Mouse (Mus musculus) liver, embryonic 16.5 days (tissue): ENCODE results near the gene Skiv2l. TPM values are rescaled to one million over a fixed set of nuclear protein-coding genes. Genes with fewer than 3 reads are reported as not detected.
A peak's percentile ranks its signal among the peaks of the same experiment; 100 is the strongest.
"Not testable (repeated sequence)": the region's sequence is repeated elsewhere in the genome, so short reads cannot be mapped to it uniquely, and the experiment has no call there.

Experiments used
- ATAC-seq: fragments of 200-750 bp; cut with Nextera tagmentation; 2 replicates; pipeline ENCODE4 v1.8.0; 2017; ENCODE audit warnings: low read depth, mild to moderate bottlenecking, moderate number of reproducible peaks, moderate library complexity
- H3K27ac ChIP-seq: fragments of 300-500 bp; sonication (generic); 2 replicates; pipeline ENCODE4 v1.5.1; 2014; ENCODE audit warnings: mild to moderate bottlenecking, low read length
- H3K27me3 ChIP-seq: fragments of 300-500 bp; sonication (generic); 2 replicates; pipeline ENCODE4 v1.6.1; 2014; ENCODE audit warnings: low read depth, low read length, mixed read lengths; ENCODE audit not compliant: control insufficient read depth, insufficient read depth
- H3K36me3 ChIP-seq: fragments of 300-500 bp; sonication (generic); 2 replicates; pipeline ENCODE4 v1.6.1; 2014; ENCODE audit warnings: mild to moderate bottlenecking; ENCODE audit not compliant: control insufficient read depth, insufficient read depth
- H3K4me1 ChIP-seq: fragments of 300-500 bp; sonication (generic); 2 replicates; pipeline ENCODE4 v1.6.1; 2014; ENCODE audit warnings: low read depth, low read length, mixed read lengths; ENCODE audit not compliant: control insufficient read depth
- H3K4me2 ChIP-seq: fragments of 300-500 bp; sonication (generic); 2 replicates; pipeline ENCODE4 v1.6.1; 2014; ENCODE audit warnings: low read depth, low read length, mixed read lengths
- H3K4me3 ChIP-seq: fragments of 300-500 bp; sonication (generic); 2 replicates; pipeline ENCODE4 v1.5.1; 2014; ENCODE audit warnings: low read depth, mild to moderate bottlenecking, low read length
- H3K9ac ChIP-seq: fragments of 300-500 bp; sonication (generic); 2 replicates; pipeline ENCODE4 v1.6.1; 2014; ENCODE audit warnings: low read depth, low read length
- H3K9me3 ChIP-seq: fragments of 300-500 bp; sonication (generic); replicated peaks from 2 replicates; pipeline ENCODE4 v1.6.1; 2016; ENCODE audit warnings: low read length; ENCODE audit not compliant: control insufficient read depth
- WGBS: fragments of 180-500 bp; shearing (Covaris S2); extraction: QIAGEN DNeasy Blood & Tissue Kit; methylation state at CpG from one replicate; pipeline ENCODE4 v1.1.7; 2014; ENCODE audit not compliant: insufficient replicate concordance; 5-methylcytosine and 5-hydroxymethylcytosine counted together
- polyA plus RNA-seq: library from polyadenylated mRNA; unstranded; fragments of >200 nt; fragmentation: Nextera tagmentation; extraction: Ambion mirVana; gene quantifications from 2 replicates; pipeline ENCODE4 v1.2.1, GENCODE M21; 2015

Gene Skiv2l
- polyA plus RNA-seq, 1 experiment from 2014 or later, result 27.3 TPM

DNA sequence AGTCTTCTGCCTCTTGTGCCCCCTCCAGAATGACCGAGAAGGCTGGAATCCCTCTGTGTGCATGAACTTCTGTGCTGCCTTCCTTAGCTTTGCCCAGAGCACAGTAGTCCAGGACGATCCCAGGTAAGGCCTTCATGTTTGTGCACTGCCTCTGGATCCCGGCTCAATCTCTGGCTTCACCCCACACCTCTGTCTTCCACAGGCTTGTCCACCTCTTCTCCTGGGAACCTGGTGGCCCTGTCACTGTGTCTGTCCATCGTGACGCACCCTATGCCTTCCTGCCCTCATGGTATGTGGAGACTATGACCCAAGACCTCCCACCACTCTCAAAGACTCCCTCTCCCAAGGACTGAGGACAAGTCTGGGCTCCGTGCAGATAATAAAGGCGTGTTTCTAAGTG, 11.2 kb downstream of the Skiv2l start:
- Histone ChIP-seq H3K9ac (no peak overlapping the region), H3K9me3 (no peaks in the 10 kb centered on the region), H3K4me3 (no peak overlapping the region), H3K27ac (peak overlapping the region; percentile 14; the same call in 1 of the 2 replicates), H3K36me3 (peaks cover 31% of the 10 kb centered on the region), H3K27me3 (no peaks in the 10 kb centered on the region), H3K4me1 (peaks cover 39% of the 10 kb centered on the region), H3K4me2 (no peak overlapping the region)
- WGBS, result 82% methylated on average over 7 of the region's 7 CpGs
- ATAC-seq, result no peak

DNA sequence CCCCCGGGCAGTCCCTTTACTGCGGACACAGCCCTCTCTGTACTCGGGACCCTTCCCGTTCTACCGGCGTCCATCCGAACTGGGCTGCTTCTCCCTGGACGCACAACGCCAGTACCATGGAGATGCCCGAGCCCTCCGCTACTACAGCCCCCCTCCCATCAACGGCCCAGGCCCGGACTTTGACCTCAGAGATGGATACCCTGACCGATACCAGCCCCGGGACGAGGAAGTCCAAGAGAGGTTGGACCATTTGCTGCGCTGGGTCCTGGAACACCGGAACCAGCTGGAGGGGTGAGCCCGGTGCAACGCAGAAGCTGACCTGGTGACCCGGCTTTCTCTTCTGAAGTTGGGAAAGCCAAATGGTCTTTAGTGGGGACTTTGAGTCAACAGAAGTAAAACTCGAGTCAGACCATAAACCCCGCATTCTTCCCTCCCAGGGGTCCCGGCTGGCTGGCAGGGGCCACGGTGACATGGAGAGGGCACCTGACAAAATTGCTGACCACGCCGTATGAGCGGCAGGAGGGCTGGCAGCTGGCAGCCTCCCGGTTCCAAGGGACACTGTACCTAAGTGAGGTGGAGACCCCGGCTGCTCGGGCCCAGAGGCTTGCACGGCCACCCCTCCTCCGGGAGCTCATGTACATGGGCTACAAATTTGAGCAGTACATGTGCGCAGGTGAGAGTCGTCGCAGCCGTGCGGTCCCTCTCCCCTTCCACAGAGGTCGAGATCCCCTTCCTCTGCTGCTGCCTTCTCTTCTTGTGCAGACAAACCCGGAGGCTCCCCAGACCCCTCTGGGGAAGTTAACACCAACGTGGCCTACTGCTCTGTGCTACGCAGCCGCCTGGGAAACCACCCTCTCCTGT, 12.3 kb downstream of the Skiv2l start:
- Histone ChIP-seq H3K36me3 (peaks cover 26% of the 10 kb centered on the region), H3K4me3 (peak overlapping the region; percentile 94), H3K9me3 (no peaks in the 10 kb centered on the region), H3K27ac (peak overlapping the region; percentile 87), H3K4me1 (peaks cover 39% of the 10 kb centered on the region), H3K9ac (peak overlapping the region; percentile 85), H3K4me2 (peak overlapping the region; percentile 98), H3K27me3 (no peaks in the 10 kb centered on the region)
- 36% methylated on average over 43 of the region's 43 CpGs for WGBS
- no peak for ATAC-seq

DNA sequence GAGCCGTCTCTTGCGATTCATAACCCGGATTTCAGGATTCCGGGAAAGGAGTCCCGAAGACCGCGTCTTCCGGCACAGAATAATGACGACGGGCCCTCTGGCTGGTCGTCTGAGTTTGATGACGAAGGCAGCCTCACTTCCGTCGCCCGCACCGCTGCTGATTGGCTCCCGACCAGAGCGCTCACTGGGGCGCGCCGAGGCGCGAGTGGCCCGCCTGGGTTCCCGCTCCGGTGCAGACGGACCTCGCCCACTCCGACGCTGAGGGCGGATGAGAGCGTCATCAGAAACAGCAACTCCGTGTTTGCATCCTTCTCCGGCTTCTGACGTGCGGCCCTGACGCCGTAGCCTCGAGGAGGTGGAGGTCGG, 13.2 kb downstream of the Skiv2l start, which contains the start of the genes Stk19 and Dxo:
Gene Stk19, minus strand, starts transcription at position 90 of the 366 bp plus-strand sequence.
Gene Dxo, plus strand, starts transcription at position 164 of the 366 bp plus-strand sequence.
- H3K9me3 ChIP-seq, result no peaks in the 10 kb centered on the region
- H3K27me3 ChIP-seq, result no peaks in the 10 kb centered on the region
- H3K9ac ChIP-seq, result peak within 1 kb of the TSS; percentile 85
- H3K36me3 ChIP-seq, result peaks cover 26% of the 10 kb centered on the region
- H3K4me3 ChIP-seq, result peak within 1 kb of the TSS; percentile 94
- peaks cover 39% of the 10 kb centered on the region for H3K4me1 ChIP-seq
- H3K4me2 ChIP-seq, result peak within 1 kb of the TSS; percentile 98
- WGBS, result under 1% methylated on average over 40 of the region's 40 CpGs
- peak within 1 kb of the TSS; percentile 87 for H3K27ac ChIP-seq
- peak; percentile 95 for ATAC-seq

DNA sequence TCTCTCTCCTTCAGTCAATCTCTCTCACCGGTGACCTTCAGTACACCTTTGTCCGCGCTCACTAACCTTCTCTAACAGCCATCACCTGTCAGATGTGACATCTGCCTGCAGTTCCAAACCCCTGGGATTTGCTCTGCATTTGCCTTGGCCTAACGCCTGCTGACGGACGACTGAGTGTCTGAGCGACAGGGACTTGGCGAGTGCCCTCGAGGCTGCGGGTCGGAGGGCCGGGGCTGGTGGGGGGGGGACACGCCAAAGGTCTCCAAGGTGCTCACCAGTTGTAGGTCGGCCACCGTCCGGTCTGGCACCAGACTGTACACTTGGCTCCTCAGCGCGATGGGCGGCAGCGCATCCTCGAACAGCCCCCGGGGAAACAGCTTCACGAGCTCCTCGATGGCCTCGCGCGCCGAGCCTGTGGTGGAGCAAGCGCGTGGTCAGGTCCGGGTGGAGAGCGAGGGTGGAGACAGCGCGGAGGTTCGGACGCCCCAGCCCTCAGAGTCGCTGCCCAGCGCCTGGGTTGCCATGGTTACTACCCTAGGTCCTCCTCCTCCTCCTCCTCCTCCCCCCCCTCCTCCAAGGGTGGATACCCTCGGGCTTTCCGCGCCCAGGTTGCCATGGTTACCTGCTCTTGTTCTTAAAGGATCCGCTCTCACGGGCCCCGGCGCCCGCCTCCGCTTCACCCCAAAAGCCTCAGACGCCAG, 13.7 kb downstream of the Skiv2l start:
- H3K27me3 ChIP-seq, result no peaks in the 10 kb centered on the region
- peak; percentile 79 for ATAC-seq
- peaks cover 34% of the 10 kb centered on the region for H3K4me1 ChIP-seq
- WGBS, result 5% methylated on average over 47 of the region's 48 CpGs
- H3K27ac ChIP-seq, result peak overlapping the region; percentile 81
- H3K4me3 ChIP-seq, result peak overlapping the region; percentile 94
- no peaks in the 10 kb centered on the region for H3K9me3 ChIP-seq
- peak overlapping the region; percentile 98 for H3K4me2 ChIP-seq
- peak overlapping the region; percentile 70 for H3K9ac ChIP-seq
- peaks cover 22% of the 10 kb centered on the region for H3K36me3 ChIP-seq

DNA sequence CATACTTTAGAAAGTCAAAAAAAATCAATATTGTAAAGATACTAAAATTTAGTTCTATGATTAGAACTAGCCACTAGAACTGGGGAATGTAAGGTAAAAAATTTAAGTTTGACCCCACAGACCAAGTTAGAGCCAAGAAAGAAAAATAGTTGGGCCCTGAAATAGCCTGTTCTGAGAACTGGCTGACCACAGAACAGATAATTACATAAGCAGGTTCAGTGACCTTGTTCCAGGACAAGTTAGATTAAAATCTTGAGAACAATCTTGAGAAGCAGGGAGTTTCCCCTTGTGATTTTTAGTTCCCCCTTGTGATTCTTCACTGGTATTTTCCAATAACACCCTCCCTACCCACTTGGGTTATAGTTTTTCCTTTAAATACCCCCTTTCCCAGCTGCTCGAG, 19.2 kb downstream of the Skiv2l start:
- not testable (repeated sequence) for H3K27ac ChIP-seq, H3K4me2 ChIP-seq, ATAC-seq, H3K4me3 ChIP-seq, H3K4me1 ChIP-seq, H3K9ac ChIP-seq, H3K27me3 ChIP-seq, H3K9me3 ChIP-seq
- WGBS, result 67% methylated on average over 1 of the region's 1 CpGs
- peaks cover 12% of the 10 kb centered on the region for H3K36me3 ChIP-seq

DNA sequence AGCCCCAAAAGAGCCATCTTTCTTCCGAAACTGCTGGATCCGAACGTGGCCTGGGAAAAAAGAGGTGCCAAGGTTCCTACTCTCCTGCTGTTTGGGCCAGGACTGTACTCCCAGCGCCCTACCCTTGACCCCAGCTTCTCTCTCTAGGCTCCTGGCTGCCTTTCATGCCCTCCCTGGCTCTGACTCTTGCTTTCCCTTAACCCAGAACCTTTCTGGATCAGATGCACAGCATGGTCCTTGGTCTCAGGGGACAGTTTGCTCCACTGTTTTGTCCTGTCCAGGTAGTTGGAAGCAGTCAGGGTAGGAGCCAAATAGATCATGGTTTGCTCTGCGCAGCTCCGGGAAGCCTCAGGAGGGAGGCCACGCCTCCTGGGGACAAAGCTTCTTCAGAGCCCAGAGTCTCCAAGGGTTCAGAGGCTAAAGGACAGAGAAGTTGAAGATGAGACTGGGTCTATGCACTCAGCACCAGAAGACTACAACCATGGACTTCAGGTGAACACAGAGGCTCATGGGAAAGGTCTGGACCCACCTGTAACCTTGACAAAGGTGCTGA, 35.1 kb downstream of the Skiv2l start:
- Histone ChIP-seq H3K36me3 (no peaks in the 10 kb centered on the region), H3K4me3 (no peak overlapping the region), H3K27me3 (no peaks in the 10 kb centered on the region), H3K27ac (no peak overlapping the region), H3K4me1 (no peaks in the 10 kb centered on the region; the same call in 1 of the 2 replicates), H3K9ac (no peak overlapping the region), H3K9me3 (no peaks in the 10 kb centered on the region), H3K4me2 (no peak overlapping the region)
- ATAC-seq, result no peak
- 59% methylated on average over 7 of the region's 7 CpGs for WGBS

DNA sequence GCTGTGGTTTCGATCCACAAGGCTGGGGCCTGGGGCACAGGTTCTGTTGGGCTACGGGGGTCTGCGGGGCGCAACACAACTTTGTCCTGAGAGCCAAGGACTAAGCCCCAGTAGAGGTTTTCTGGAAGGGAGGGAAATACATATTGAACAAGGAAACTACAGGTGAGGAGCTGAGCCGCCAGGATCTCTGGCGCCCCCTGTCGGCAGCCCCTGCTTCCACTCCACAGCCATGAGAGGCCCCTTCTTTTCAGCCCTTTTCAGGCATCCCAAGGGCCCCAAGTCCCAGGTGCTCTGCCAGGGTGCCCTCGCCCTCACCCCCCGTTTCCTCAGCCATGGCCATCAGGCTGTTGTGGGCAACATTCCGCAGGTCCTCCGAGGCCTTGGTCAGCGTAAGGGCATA, 36.3 kb downstream of the Skiv2l start:
- not testable (repeated sequence) for H3K27me3 ChIP-seq, H3K9me3 ChIP-seq, H3K4me3 ChIP-seq, ATAC-seq, H3K27ac ChIP-seq, H3K36me3 ChIP-seq, H3K4me1 ChIP-seq, H3K4me2 ChIP-seq, H3K9ac ChIP-seq
- WGBS, result 53% methylated on average over 12 of the region's 12 CpGs

DNA sequence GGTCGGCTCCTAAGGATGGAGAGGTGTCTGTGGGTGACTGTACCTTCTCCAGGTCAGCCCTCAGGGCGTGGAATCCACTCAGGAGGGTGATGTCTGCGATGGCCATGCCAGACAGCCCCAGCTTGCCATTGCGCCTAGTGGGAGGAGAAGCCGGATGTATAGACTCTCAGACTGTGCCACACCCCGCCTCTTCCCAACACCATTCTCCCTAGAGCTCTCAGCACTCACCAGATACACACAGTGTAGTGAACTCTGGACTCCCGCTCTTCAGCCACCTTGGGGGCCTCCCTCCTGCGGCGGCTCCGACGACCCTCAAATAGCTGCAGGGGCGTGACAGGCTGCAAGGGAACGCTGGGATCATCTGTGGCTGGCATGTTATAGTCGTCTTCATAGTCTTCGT, 38.7 kb downstream of the Skiv2l start:
- WGBS, result 53% methylated on average over 15 of the region's 15 CpGs
- ATAC-seq, result no peak

More for the DNA sequence above, 38.7 kb downstream of the Skiv2l start:
- no peaks in the 10 kb centered on the region for H3K9me3 ChIP-seq
- no peak overlapping the region for H3K4me2 ChIP-seq
- H3K27ac ChIP-seq, result no peak overlapping the region
- H3K4me1 ChIP-seq, result no peaks in the 10 kb centered on the region; the same call in 1 of the 2 replicates
- no peak overlapping the region for H3K9ac ChIP-seq
- H3K27me3 ChIP-seq, result no peaks in the 10 kb centered on the region
- no peaks in the 10 kb centered on the region for H3K36me3 ChIP-seq
- H3K4me3 ChIP-seq, result no peak overlapping the region
